Mouse (Mus musculus) heart, postnatal 25 days (tissue): Measurements from ENCODE around the gene Neurl3. TPM values are rescaled to one million over a fixed set of nuclear protein-coding genes. Genes with fewer than 3 reads are reported as not detected.

Experiments
- DNase-seq: peaks from one replicate; pipeline ENCODE4 v3.0.0; 2022; ENCODE audit warnings: low spot score
- intact Hi-C: fragments of 180-260 bp; cut with DNase I; formaldehyde crosslinking; loops from one replicate; pipeline ENCODE4 v1.15.1; 2025
- total RNA-seq, 2 experiments: library from RNA; stranded (reverse); gene quantifications; 2 replicates each; pipeline ENCODE4 v1.2.3; 2021

The Neurl3 gene
- total RNA-seq, 2 experiments from 2014 or later: 3.1 to 3.4 TPM

DNA sequence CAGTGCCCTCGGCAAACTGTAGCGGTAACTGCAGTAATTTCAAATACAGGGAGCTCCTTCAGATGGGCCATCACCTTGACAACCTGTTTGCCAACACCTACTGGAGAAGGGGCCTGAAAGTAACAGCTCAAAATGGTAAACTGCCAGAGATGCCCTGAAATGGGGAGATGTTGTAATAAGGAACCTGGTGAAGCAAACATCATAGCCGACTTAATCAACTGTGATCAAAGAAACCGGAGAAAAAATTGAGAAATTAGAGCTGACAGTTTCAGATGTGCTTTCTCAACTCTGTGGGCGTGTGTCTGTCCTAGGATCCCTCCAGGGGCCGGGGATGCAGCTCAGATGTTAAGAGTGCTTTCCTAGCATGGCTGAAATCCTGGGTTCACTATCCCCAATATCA is 41.3 kb downstream of the Neurl3 start:
- intact Hi-C loops: no loop called here
- DNase-seq: no peak

DNA sequence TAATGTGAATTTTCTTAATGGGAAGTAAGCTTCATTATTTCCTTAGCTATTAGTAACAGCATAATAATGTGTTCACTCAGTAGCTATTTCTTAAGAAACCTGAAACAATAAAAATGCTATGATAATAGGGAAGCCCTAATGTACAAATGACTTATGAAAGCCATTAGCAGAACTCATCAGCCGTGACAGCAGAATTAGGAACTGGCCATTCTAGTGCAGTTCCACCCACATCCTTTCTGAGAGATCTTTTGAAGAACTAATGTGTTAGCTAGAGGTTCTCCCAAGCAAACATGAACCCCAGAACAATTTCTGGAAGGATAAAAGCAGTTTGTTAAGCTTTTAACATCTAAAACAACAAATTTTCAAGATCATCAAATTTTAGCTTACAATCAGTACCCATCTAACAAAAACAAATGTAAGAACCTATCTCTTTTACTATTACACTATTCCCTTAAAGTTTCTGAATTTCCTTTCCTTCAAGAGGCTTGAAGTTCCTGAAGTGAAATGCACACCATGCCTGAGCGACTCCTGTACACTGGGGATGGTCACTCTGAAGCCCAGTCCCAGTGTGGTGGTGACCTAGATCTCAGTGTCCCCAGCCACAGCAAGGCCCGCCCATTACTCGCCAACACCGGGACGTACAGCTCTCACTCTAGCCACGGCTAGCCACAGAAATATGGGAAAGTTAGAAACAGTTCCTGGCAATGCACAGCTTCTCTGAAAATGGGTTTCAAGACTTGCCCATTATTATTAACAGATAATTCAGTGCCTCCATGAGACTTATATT is 43.4 kb downstream of the Neurl3 start:
- intact Hi-C loops: no loop called here
- no peak for DNase-seq

DNA sequence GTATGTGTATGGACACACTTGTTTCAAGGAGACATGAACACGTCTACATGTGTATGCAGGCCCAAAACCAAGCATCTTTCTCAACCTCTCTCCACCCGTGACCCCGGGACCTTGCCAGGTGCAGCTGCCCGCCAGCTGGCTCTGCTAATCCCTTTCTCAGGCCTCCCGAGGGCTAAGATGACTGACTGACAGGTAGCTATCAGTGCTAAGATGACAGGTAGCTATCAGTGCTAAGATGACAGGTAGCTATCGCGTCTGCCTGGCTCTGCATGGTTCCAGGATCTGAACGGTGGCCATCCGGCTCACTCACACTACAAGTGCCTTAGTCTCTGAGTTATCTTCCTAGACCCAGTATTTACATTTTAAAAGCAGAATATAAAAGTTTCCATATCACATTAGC is 46.0 kb downstream of the Neurl3 start:
- intact Hi-C loops: no loop called here
- no peak for DNase-seq

DNA sequence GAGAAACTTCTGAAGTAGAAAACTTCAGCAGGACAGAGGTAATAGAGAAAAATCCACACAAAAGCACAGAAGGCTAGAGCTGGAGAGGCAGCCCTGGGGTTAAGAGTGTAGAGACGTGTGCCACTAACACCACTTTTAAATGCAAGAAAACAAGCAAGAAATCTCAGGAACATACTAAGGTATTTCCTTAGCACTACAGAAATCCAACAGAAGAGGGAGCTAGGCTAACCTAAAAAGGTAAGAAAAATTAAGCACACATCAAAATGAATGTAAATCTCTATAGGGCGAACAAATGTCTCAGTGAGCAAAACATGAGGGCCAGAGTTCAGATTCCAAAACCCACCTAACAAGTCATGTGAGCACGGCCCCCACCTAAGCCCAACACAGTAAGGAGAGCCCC is 49.8 kb downstream of the Neurl3 start:
- DNase-seq: no peak
- intact Hi-C loops: loop anchor here (5.0 kb wide), 1 partner anchor 53 kb away; no protein-coding TSS in a partner anchor

Other genes with a start within 250 kb of the Neurl3 start
- 10 to 100 TPM; 23.0 to 23.1 TPM for gene Hs6st1, start 206.3 kb downstream of the Neurl3 start, total RNA-seq
- gene Uggt1, start 30.0 kb downstream of the Neurl3 start, total RNA-seq: 10 to 100 TPM; 26.8 to 29.5 TPM
- 10 to 100 TPM in 1 of 2 experiments, 1 to 10 TPM in 1; 7.0 to 11.1 TPM for gene Arid5a, start 33.1 kb upstream of the Neurl3 start, total RNA-seq
- 10 to 100 TPM; 53.2 to 60.7 TPM for gene Kansl3, start 94.5 kb upstream of the Neurl3 start, total RNA-seq
- gene Fer1l5, start 97.6 kb upstream of the Neurl3 start, total RNA-seq: not detected
- gene Lman2l, start 170.6 kb upstream of the Neurl3 start, total RNA-seq: 10 to 100 TPM; 22.8 to 27.2 TPM
- 1 to 10 TPM; 4.1 to 4.3 TPM for gene Cnnm4, start 196.9 kb upstream of the Neurl3 start, total RNA-seq
- gene Cnnm3, start 237.2 kb upstream of the Neurl3 start, total RNA-seq: 10 to 100 TPM; 14.7 to 15.7 TPM